Mouse (Mus musculus): ENCODE data around the gene Rapgef4. TPM values are rescaled to one million over a fixed set of nuclear protein-coding genes. Genes with fewer than 3 reads are reported as not detected.

The Rapgef4 gene
- total and polyA plus RNA-seq, 2 experiments from 2014 or later: 48.5 to 78.6 TPM

- WGBS: 86% methylated on average over 10 of the region's 10 CpGs
- no peak for ATAC-seq (ENCODE audit: low FRiP score)
- TF ChIP-seq CTCF (IDR thresholded peaks at IDR 0.05): no peak
- DNase-seq (ENCODE audit: low spot score): no peak
- no peak overlapping the region for H3K4me3 ChIP-seq (ENCODE audit: low read depth, low read length)
- H3K9ac ChIP-seq (replicated peaks; ENCODE audit: low read length, poor library complexity, severe bottlenecking): no peak overlapping the region
- no peaks in the 10 kb centered on the region for H3K4me1 ChIP-seq (ENCODE audit: insufficient read depth, low read length)
- no peaks in the 10 kb centered on the region for H3K9me3 ChIP-seq (ENCODE audit: low read length)
- H3K27ac ChIP-seq (ENCODE audit: low read depth, low read length): no peak overlapping the region
- H3K4me2 ChIP-seq (ENCODE audit: low read depth, low read length, poor library complexity, severe bottlenecking): no peak overlapping the region
- no peaks in the 10 kb centered on the region for H3K27me3 ChIP-seq (ENCODE audit: insufficient read depth, low read length)
- H3K36me3 ChIP-seq (ENCODE audit: insufficient read depth, low read length): no peaks in the 10 kb centered on the region
Measured at GRCm38 (mm10) chr2:72296984-72297715, 316.1 kb downstream of the Rapgef4 start.

DNA sequence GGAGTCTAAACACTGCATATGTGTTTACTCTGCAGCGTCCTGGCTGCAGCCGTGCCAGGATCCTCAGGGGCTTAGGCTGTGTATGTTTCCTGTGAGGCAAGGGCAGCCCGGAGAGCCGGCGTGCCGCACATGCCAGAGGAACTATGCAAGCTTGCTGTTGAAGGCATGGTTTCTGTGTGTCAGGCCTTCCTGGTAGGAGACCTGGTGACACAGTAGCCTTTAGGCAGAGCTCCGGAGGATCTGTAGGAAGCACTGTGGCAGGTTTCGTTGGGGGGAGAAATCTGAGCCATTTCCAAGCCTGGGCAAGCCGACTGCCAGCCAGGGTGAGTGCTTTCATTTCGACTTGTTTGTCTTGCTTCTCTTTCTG lies 316.7 kb downstream of the Rapgef4 start:
- Histone ChIP-seq H3K9me3 (ENCODE audit: low read length) (no peaks in the 10 kb centered on the region), H3K4me2 (ENCODE audit: low read depth, low read length, poor library complexity, severe bottlenecking) (no peak overlapping the region), H3K27me3 (ENCODE audit: insufficient read depth, low read length) (no peaks in the 10 kb centered on the region), H3K9ac (replicated peaks; ENCODE audit: low read length, poor library complexity, severe bottlenecking) (no peak overlapping the region), H3K36me3 (ENCODE audit: insufficient read depth, low read length) (no peaks in the 10 kb centered on the region), H3K4me1 (ENCODE audit: insufficient read depth, low read length) (no peaks in the 10 kb centered on the region), H3K4me3 (ENCODE audit: low read depth, low read length) (no peak overlapping the region), H3K27ac (ENCODE audit: low read depth, low read length) (no peak overlapping the region)
- 82% methylated on average over 10 of the region's 10 CpGs for WGBS
- DNase-seq (ENCODE audit: low spot score): no peak
- ATAC-seq (ENCODE audit: low FRiP score): no peak
- TF ChIP-seq CTCF (IDR thresholded peaks at IDR 0.05): no peak

- H3K36me3 ChIP-seq (ENCODE audit: insufficient read depth, low read length): no peaks in the 10 kb centered on the region
- WGBS: 59% methylated on average over 4 of the region's 4 CpGs
- ATAC-seq (ENCODE audit: low FRiP score): no peak
- TF ChIP-seq CTCF (IDR thresholded peaks at IDR 0.05): peak; percentile 61
- no peaks in the 10 kb centered on the region for H3K9me3 ChIP-seq (ENCODE audit: low read length)
- no peaks in the 10 kb centered on the region for H3K4me1 ChIP-seq (ENCODE audit: insufficient read depth, low read length)
- H3K27me3 ChIP-seq (ENCODE audit: insufficient read depth, low read length): no peaks in the 10 kb centered on the region
- H3K4me3 ChIP-seq (ENCODE audit: low read depth, low read length): no peak overlapping the region
- H3K4me2 ChIP-seq (ENCODE audit: low read depth, low read length, poor library complexity, severe bottlenecking): no peak overlapping the region
- H3K9ac ChIP-seq (replicated peaks; ENCODE audit: low read length, poor library complexity, severe bottlenecking): no peak overlapping the region
- peak; percentile 13 for DNase-seq (ENCODE audit: low spot score)
- H3K27ac ChIP-seq (ENCODE audit: low read depth, low read length): no peak overlapping the region
Measured at GRCm38 (mm10) chr2:72298406-72298805, 317.4 kb downstream of the Rapgef4 start.

DNA sequence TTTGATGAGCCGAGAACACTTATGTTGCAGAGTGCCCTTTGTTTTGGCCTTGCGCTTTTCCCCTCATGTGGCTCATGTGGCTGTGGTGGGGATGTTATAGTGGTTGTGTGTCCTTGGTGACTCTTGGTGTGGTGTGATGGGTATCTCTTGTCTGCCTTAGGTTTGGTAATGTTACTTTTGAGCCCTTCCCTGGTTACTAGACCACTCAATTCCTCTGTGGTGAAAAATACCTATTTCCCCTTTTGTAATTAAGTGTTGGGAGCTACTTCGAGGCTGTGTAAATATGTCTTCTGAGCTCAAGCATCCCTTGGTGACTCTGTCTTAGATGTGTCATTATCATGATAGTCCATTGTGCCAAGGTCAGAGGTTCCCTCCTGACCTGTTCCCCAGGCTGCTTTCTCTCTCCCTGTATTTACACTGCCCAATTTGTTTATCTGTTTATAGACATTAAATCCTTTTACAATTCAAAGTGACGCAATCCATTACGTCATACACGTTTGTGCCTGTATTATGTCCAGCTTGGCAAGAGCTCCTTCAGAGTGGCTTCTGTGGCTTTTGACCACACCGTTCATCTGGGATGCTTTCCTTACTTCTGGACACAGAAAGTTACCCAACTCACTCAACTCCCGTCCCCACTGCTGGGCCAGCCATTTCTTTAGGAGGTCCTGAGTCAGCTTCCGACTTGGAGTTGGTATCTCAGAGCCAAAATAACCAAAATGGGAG lies 320.3 kb downstream of the Rapgef4 start:
- H3K36me3 ChIP-seq (ENCODE audit: insufficient read depth, low read length): no peaks in the 10 kb centered on the region
- WGBS: 87% methylated on average over 9 of the region's 9 CpGs
- no peak overlapping the region for H3K9ac ChIP-seq (replicated peaks; ENCODE audit: low read length, poor library complexity, severe bottlenecking)
- no peak overlapping the region for H3K4me2 ChIP-seq (ENCODE audit: low read depth, low read length, poor library complexity, severe bottlenecking)
- no peak overlapping the region for H3K4me3 ChIP-seq (ENCODE audit: low read depth, low read length)
- no peak for ATAC-seq (ENCODE audit: low FRiP score)
- no peak for DNase-seq (ENCODE audit: low spot score)
- H3K4me1 ChIP-seq (ENCODE audit: insufficient read depth, low read length): no peaks in the 10 kb centered on the region
- H3K27ac ChIP-seq (ENCODE audit: low read depth, low read length): no peak overlapping the region
- H3K27me3 ChIP-seq (ENCODE audit: insufficient read depth, low read length): no peaks in the 10 kb centered on the region
- no peak for TF ChIP-seq CTCF (IDR thresholded peaks at IDR 0.05)
- H3K9me3 ChIP-seq (ENCODE audit: low read length): no peaks in the 10 kb centered on the region

GRCm38 (mm10) chr2:72305738-72306137 lies 324.7 kb downstream of the Rapgef4 start:
- Histone ChIP-seq H3K36me3 (ENCODE audit: insufficient read depth, low read length) (no peaks in the 10 kb centered on the region), H3K4me3 (ENCODE audit: low read depth, low read length) (no peak overlapping the region), H3K4me1 (ENCODE audit: insufficient read depth, low read length) (no peaks in the 10 kb centered on the region), H3K9ac (replicated peaks; ENCODE audit: low read length, poor library complexity, severe bottlenecking) (no peak overlapping the region), H3K27me3 (ENCODE audit: insufficient read depth, low read length) (no peaks in the 10 kb centered on the region), H3K27ac (ENCODE audit: low read depth, low read length) (no peak overlapping the region), H3K9me3 (ENCODE audit: low read length) (no peaks in the 10 kb centered on the region), H3K4me2 (ENCODE audit: low read depth, low read length, poor library complexity, severe bottlenecking) (no peak overlapping the region)
- no peak for DNase-seq (ENCODE audit: low spot score)
- WGBS: 96% methylated on average over 7 of the region's 7 CpGs
- no peak for TF ChIP-seq CTCF (IDR thresholded peaks at IDR 0.05)
- ATAC-seq (ENCODE audit: low FRiP score): no peak

Other genes with a start within 250 kb of the Rapgef4 start
- gene Itga6, start 235.6 kb upstream of the Rapgef4 start, total RNA-seq (2014; rRNA removed): 38.9 and 41.5 TPM in 2 replicates
- 14.5 and 16.0 TPM in 2 replicates for gene Itga6, start 235.6 kb upstream of the Rapgef4 start, polyA plus RNA-seq (2015; fragmentation: Nextera tagmentation; extraction: Ambion mirVana)
- 51.8 and 57.7 TPM in 2 replicates for gene Pdk1, start 108.0 kb upstream of the Rapgef4 start, total RNA-seq (2014; rRNA removed)
- 18.2 and 18.9 TPM in 2 replicates for gene Pdk1, start 108.0 kb upstream of the Rapgef4 start, polyA plus RNA-seq (2015; fragmentation: Nextera tagmentation; extraction: Ambion mirVana)